Mouse (Mus musculus) limb, embryonic 14.5 days (tissue): ENCODE results near the gene Syt5. TPM values are rescaled to one million over a fixed set of nuclear protein-coding genes. Genes with fewer than 3 reads are reported as not detected.

Source experiments
- ATAC-seq: fragments of 200-750 bp; cut with Nextera tagmentation; 2 replicates; pipeline ENCODE4 v1.8.0; 2017; ENCODE audit warnings: low read depth, moderate number of reproducible peaks, moderate TSS enrichment; ENCODE audit not compliant: low FRiP score
- DNase-seq: peaks from one replicate; pipeline ENCODE4 v3.0.0-alpha.2; 2015; ENCODE audit warnings: low spot score
- H3K27ac ChIP-seq: fragments of 300-500 bp; sonication (generic); replicated peaks from 2 replicates; pipeline ENCODE4 v1.5.1; 2014; ENCODE audit warnings: low read depth, mild to moderate bottlenecking, low read length, moderate library complexity, mixed read lengths
- H3K27me3 ChIP-seq: fragments of 300-500 bp; sonication (generic); 2 replicates; pipeline ENCODE4 v1.6.1; 2014; ENCODE audit warnings: low read length, mixed read lengths; ENCODE audit not compliant: control insufficient read depth, insufficient read depth
- H3K36me3 ChIP-seq: fragments of 300-500 bp; sonication (generic); 2 replicates; pipeline ENCODE4 v1.6.1; 2014; ENCODE audit warnings: mild to moderate bottlenecking, low read length, moderate library complexity, mixed read lengths; ENCODE audit not compliant: control insufficient read depth, insufficient read depth
- H3K4me1 ChIP-seq: fragments of 300-500 bp; sonication (generic); 2 replicates; pipeline ENCODE4 v1.6.1; 2014; ENCODE audit warnings: antibody characterized with exemption, low read length, mixed read lengths; ENCODE audit not compliant: control insufficient read depth, insufficient read depth
- H3K4me2 ChIP-seq: fragments of 300-500 bp; sonication (generic); replicated peaks from 2 replicates; pipeline ENCODE4 v1.6.1; 2014; ENCODE audit warnings: low read depth, mild to moderate bottlenecking, low read length, moderate library complexity; ENCODE audit not compliant: severe bottlenecking
- H3K4me3 ChIP-seq: fragments of 300-500 bp; sonication (generic); replicated peaks from 2 replicates; pipeline ENCODE4 v1.5.1; 2014; ENCODE audit warnings: low read length
- H3K9ac ChIP-seq: fragments of 300-500 bp; sonication (generic); 2 replicates; pipeline ENCODE4 v1.6.1; 2014; ENCODE audit warnings: mild to moderate bottlenecking, low read depth, low read length, moderate library complexity; ENCODE audit not compliant: severe bottlenecking
- H3K9me3 ChIP-seq: fragments of 300-500 bp; sonication (generic); 2 replicates; pipeline ENCODE4 v1.6.1; 2016; ENCODE audit warnings: low read length; ENCODE audit not compliant: control insufficient read depth
- POLR2A ChIP-seq: fragments of 200-500 bp; IDR thresholded peaks from 2 replicates; pipeline ENCODE4 v1.8.0; 2012; ENCODE audit warnings: inconsistent platforms, mild to moderate bottlenecking, moderate library complexity, borderline replicate concordance; ENCODE audit not compliant: insufficient read depth, insufficient read length; ENCODE audit errors: extremely low read depth
- whole genome bisulfite sequencing: fragments of 180-500 bp; shearing (Covaris S2); extraction: QIAGEN DNeasy Blood & Tissue Kit; methylation state at CpG from one replicate; pipeline ENCODE4 v1.1.7; 2014; 5-methylcytosine and 5-hydroxymethylcytosine counted together
- polyA plus RNA-seq, 2 experiments: library from polyadenylated mRNA; depleted of rRNA in 1 of 2; stranded (reverse) in 1 of 2; unstranded in 1 of 2; fragments of >200 nt; fragmentation: Nextera tagmentation in 1 of 2; extraction: Ambion mirVana in 1 of 2; gene quantifications; 2 replicates each; pipeline versions ENCODE4 v1.2.1 to v1.2.3; 2012 to 2014

Gene Syt5
- polyA plus RNA-seq, 2 experiments = 3.4 to 3.9 TPM

- no peak overlapping the region for H3K27ac ChIP-seq
- 22% methylated on average over 15 of the region's 15 CpGs for WGBS
- ATAC-seq (peak; percentile 91), DNase-seq (peak; percentile 95)
- H3K4me2 ChIP-seq = no peak overlapping the region
- H3K4me1 ChIP-seq = no peaks in the 10 kb centered on the region
- H3K9ac ChIP-seq = no peak overlapping the region
- H3K36me3 ChIP-seq = no peaks in the 10 kb centered on the region
- H3K9me3 ChIP-seq = no peaks in the 10 kb centered on the region
- no peak overlapping the region for H3K4me3 ChIP-seq
- TF ChIP-seq POLR2A = no peak
- no peaks in the 10 kb centered on the region for H3K27me3 ChIP-seq
Observed at GRCm38 (mm10) chr7:4556256-4557166, 9.2 kb upstream of the Syt5 start.

- H3K9me3 ChIP-seq = no peaks in the 10 kb centered on the region
- H3K4me2 ChIP-seq = peak overlapping the region; percentile 71
- H3K36me3 ChIP-seq = no peaks in the 10 kb centered on the region
- peaks cover 11% of the 10 kb centered on the region for H3K4me1 ChIP-seq
- peak overlapping the region; percentile 41; the same call in 1 of the 2 replicates for H3K9ac ChIP-seq
- peak overlapping the region; percentile 34 for H3K4me3 ChIP-seq
- 4% methylated on average over 26 of the region's 26 CpGs for WGBS
- TF ChIP-seq POLR2A = no peak
- DNase-seq (peak; percentile 16), ATAC-seq (peak; percentile 66)
- H3K27ac ChIP-seq = no peak overlapping the region
- H3K27me3 ChIP-seq = no peaks in the 10 kb centered on the region
Observed at GRCm38 (mm10) chr7:4546591-4547131, 680 bp downstream of the Syt5 start.

- H3K27ac ChIP-seq = no peak overlapping the region
- 73% methylated on average over 15 of the region's 15 CpGs for WGBS
- TF ChIP-seq POLR2A = no peak
- ATAC-seq (no peak), DNase-seq (no peak)
- H3K27me3 ChIP-seq = no peaks in the 10 kb centered on the region
- H3K9me3 ChIP-seq = no peaks in the 10 kb centered on the region
- no peak overlapping the region for H3K4me3 ChIP-seq
- no peak overlapping the region for H3K9ac ChIP-seq
- H3K4me2 ChIP-seq = peak overlapping the region; percentile 71; the same call in 1 of the 2 replicates
- no peaks in the 10 kb centered on the region for H3K36me3 ChIP-seq
- H3K4me1 ChIP-seq = peaks cover 11% of the 10 kb centered on the region
Observed at GRCm38 (mm10) chr7:4546050-4546449, 1.3 kb downstream of the Syt5 start.

GRCm38 (mm10) chr7:4542013-4542412 lies 5.3 kb downstream of the Syt5 start:
- H3K27me3 ChIP-seq = no peaks in the 10 kb centered on the region
- H3K9ac ChIP-seq = no peak overlapping the region
- H3K27ac ChIP-seq = no peak overlapping the region
- H3K4me3 ChIP-seq = no peak overlapping the region
- no peak for DNase-seq
- WGBS = 34% methylated on average over 17 of the region's 17 CpGs
- no peak; the same call in 1 of the 2 replicates for ATAC-seq
- H3K9me3 ChIP-seq = no peaks in the 10 kb centered on the region
- H3K4me1 ChIP-seq = peaks cover 6% of the 10 kb centered on the region
- no peaks in the 10 kb centered on the region for H3K36me3 ChIP-seq
- no peak for TF ChIP-seq POLR2A
- H3K4me2 ChIP-seq = no peak overlapping the region

- WGBS = 54% methylated on average over 5 of the region's 5 CpGs
Observed at GRCm38 (mm10) chr7:4541344-4541743, 6.0 kb downstream of the Syt5 start.

More at GRCm38 (mm10) chr7:4541344-4541743, 6.0 kb downstream of the Syt5 start:
- ATAC-seq (no peak), DNase-seq (no peak)
- Histone ChIP-seq H3K9ac (no peak overlapping the region), H3K27ac (no peak overlapping the region), H3K27me3 (no peaks in the 10 kb centered on the region), H3K9me3 (no peaks in the 10 kb centered on the region), H3K4me3 (no peak overlapping the region), H3K4me1 (peaks cover 1% of the 10 kb centered on the region; the same call in 1 of the 2 replicates), H3K4me2 (no peak overlapping the region), H3K36me3 (no peaks in the 10 kb centered on the region)
- TF ChIP-seq POLR2A = no peak
